Mouse (Mus musculus): ENCODE data around the gene Ern1. TPM values are rescaled to one million over a fixed set of nuclear protein-coding genes. Genes with fewer than 3 reads are reported as not detected.
A peak's percentile ranks its signal among the peaks of the same experiment; 100 is the strongest.

The Ern1 gene
- polyA plus RNA-seq, 1 experiment from 2014 or later, result 5.9 TPM

DNA sequence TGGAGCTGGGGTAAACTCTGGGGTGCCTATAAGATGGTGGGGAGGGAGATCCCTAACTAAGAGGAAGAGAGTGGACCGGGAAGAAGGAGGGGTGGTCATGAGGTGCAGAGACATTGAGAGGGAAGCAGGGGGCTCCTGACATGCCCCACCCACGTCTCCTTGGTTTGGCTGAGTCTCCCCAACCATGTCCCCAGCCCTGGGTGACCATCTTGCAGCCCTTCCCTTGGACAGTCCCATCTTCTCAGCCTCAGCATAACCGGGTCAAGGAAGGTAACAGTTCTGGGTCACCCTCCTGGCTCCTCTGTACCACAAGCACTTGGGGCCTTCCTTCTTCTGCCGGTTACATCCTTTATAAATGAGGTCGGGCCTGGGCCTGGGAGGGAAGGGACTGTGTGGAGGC lies 112.7 kb downstream of the Ern1 start:
- WGBS, result 77% methylated on average over 4 of the region's 5 CpGs
- no peak overlapping the region for H3K9ac ChIP-seq
- H3K4me2 ChIP-seq, result no peak overlapping the region
- no peaks in the 10 kb centered on the region for H3K27me3 ChIP-seq
- peaks cover 9% of the 10 kb centered on the region for H3K4me1 ChIP-seq
- H3K27ac ChIP-seq, result no peak overlapping the region
- H3K4me3 ChIP-seq, result no peak overlapping the region
- no peak for ATAC-seq (ENCODE audit: insufficient number of reproducible peaks, low FRiP score, low TSS enrichment, low read depth)
- H3K36me3 ChIP-seq, result no peaks in the 10 kb centered on the region
- H3K9me3 ChIP-seq, result no peaks in the 10 kb centered on the region

DNA sequence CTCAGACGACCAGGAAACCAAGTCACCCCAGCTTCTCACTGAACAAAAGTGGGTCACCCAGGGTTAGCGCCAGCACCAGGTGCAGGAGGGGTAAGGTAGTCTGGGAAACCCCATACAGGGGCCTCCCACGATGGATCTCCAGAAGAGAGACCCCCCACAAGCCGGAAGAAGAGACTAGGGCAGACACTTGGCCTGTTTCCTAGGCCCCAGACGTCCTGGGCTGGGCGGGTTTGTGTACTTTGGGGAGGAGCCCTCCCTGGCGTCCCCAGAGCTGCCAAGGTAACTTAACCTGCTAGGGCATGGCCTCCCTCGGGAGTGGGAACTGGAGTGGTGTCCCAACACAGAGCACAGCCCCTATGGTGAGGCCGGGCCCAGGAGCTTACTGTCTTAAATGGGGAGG lies 113.1 kb downstream of the Ern1 start:
- Histone ChIP-seq H3K27ac (no peak overlapping the region), H3K27me3 (no peaks in the 10 kb centered on the region), H3K4me2 (no peak overlapping the region), H3K4me3 (no peak overlapping the region), H3K4me1 (peaks cover 9% of the 10 kb centered on the region), H3K9ac (no peak overlapping the region), H3K36me3 (no peaks in the 10 kb centered on the region), H3K9me3 (no peaks in the 10 kb centered on the region)
- WGBS, result 39% methylated on average over 9 of the region's 9 CpGs
- no peak for ATAC-seq (ENCODE audit: insufficient number of reproducible peaks, low FRiP score, low TSS enrichment, low read depth)

DNA sequence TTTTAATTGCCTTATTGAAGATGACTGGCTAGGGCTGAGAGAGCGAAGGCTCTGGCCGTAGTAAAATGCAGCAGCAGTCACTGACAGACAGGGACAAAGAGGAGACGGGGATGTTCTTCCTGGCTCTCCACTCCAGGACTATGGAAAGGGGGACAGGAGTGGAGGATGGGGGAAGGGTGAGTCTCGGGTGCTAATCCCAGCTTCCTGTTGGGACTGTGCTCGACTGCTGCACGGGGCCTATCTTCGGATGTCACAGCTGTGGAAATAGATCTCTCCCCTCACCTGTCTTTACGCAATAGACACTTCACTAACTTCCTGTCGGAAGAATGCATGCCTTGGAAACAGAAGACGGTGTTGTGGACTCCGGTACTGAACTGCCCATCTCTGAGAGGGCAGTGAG lies 113.7 kb downstream of the Ern1 start:
- Histone ChIP-seq H3K4me1 (peaks cover 9% of the 10 kb centered on the region), H3K36me3 (no peaks in the 10 kb centered on the region), H3K9me3 (no peaks in the 10 kb centered on the region), H3K27ac (no peak overlapping the region), H3K27me3 (no peaks in the 10 kb centered on the region), H3K9ac (no peak overlapping the region), H3K4me3 (no peak overlapping the region), H3K4me2 (no peak overlapping the region)
- ATAC-seq (ENCODE audit: insufficient number of reproducible peaks, low FRiP score, low TSS enrichment, low read depth), result no peak
- 43% methylated on average over 11 of the region's 11 CpGs for WGBS

DNA sequence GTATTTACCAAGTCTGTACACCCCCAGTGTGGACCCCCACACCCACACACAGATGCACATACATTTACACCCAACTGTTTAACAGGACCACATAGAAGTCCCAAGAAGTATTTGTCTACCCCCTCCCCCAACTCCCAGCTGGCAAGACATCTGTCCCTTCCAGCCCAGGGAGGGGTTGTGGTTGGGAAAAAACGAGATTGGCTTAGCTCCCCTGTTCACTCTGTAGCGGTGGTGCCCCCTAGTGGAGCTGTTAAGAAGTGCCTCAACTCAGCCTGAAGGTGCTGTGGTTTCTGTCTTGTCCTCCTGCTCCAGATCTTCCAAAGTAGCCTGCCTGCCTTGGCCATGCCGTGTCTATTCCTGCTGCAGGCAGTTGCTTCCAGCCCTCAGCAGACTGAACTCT lies 121.3 kb downstream of the Ern1 start:
- no peaks in the 10 kb centered on the region for H3K36me3 ChIP-seq
- no peak overlapping the region for H3K9ac ChIP-seq
- H3K9me3 ChIP-seq, result no peaks in the 10 kb centered on the region
- H3K27ac ChIP-seq, result no peak overlapping the region
- WGBS, result 6% methylated on average over 3 of the region's 3 CpGs
- ATAC-seq (ENCODE audit: insufficient number of reproducible peaks, low FRiP score, low TSS enrichment, low read depth), result no peak
- H3K27me3 ChIP-seq, result no peaks in the 10 kb centered on the region
- no peak overlapping the region for H3K4me3 ChIP-seq
- H3K4me2 ChIP-seq, result no peak overlapping the region
- H3K4me1 ChIP-seq, result peaks cover 14% of the 10 kb centered on the region; the same call in 1 of the 2 replicates

DNA sequence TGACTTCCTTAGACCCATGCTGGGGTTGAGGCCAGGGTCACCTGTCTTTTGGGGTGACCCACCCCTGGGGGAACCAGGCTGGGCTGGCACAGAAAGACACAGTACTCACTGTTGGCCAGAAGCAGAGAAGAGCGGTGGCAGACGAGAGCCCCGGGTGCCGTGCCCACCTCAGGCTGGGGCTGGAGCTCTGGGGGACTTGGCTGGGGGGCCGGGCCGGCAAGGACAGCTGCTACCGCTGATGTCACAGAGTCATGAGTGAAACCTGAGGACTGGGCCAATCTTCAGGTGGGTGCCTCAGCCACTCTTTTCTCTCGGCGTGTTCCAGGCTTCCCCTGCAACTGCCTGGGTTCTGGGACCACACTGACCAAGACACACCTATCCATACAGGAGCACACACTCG lies 122.3 kb downstream of the Ern1 start, which contains the start of gene Prr29:
TSS of gene Prr29 (plus strand) at position 107 of the 400 bp plus-strand sequence.
- Histone ChIP-seq H3K9me3 (no peaks in the 10 kb centered on the region), H3K4me3 (no peak within 1 kb of the TSS), H3K27me3 (no peaks in the 10 kb centered on the region), H3K27ac (no peak within 1 kb of the TSS), H3K9ac (no peak within 1 kb of the TSS), H3K4me1 (peaks cover 14% of the 10 kb centered on the region; the same call in 1 of the 2 replicates), H3K36me3 (no peaks in the 10 kb centered on the region), H3K4me2 (0 out of 2 replicates have a peak within 1 kb of the TSS, but pooled peaks have one; percentile 0)
- WGBS, result 38% methylated on average over 10 of the region's 10 CpGs
- ATAC-seq (ENCODE audit: insufficient number of reproducible peaks, low FRiP score, low TSS enrichment, low read depth), result 0 out of 2 replicates have a peak, but pooled peaks have one; percentile 45

DNA sequence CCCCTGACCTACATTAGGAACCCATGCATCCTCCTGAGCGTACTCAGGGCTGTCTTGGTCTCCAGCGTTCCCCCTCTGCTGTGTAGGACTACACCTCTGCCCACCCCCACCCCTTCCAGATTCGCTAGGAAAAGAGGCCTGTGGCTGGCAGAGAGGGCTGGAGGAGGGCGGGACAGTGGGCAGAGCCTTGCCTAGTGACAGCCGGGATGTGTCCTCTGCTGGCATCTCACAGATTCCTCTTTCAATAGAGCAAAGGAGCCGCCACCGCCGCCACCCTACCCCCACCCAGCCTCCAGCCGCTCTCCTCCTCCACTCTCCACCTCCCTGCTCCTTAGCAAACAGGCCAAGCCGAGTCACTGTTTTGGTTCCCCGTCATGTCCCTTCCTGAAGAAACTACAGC lies 122.9 kb downstream of the Ern1 start:
- 0 out of 2 replicates have a peak overlapping the region, but pooled peaks have one; percentile 0 for H3K4me2 ChIP-seq
- no peak overlapping the region for H3K27ac ChIP-seq
- H3K4me3 ChIP-seq, result no peak overlapping the region
- 16% methylated on average over 11 of the region's 11 CpGs for WGBS
- 0 out of 2 replicates have a peak, but pooled peaks have one; percentile 8 for ATAC-seq (ENCODE audit: insufficient number of reproducible peaks, low FRiP score, low TSS enrichment, low read depth)
- H3K9ac ChIP-seq, result no peak overlapping the region
- no peaks in the 10 kb centered on the region for H3K9me3 ChIP-seq
- H3K36me3 ChIP-seq, result no peaks in the 10 kb centered on the region
- H3K4me1 ChIP-seq, result peaks cover 14% of the 10 kb centered on the region; the same call in 1 of the 2 replicates
- H3K27me3 ChIP-seq, result no peaks in the 10 kb centered on the region

DNA sequence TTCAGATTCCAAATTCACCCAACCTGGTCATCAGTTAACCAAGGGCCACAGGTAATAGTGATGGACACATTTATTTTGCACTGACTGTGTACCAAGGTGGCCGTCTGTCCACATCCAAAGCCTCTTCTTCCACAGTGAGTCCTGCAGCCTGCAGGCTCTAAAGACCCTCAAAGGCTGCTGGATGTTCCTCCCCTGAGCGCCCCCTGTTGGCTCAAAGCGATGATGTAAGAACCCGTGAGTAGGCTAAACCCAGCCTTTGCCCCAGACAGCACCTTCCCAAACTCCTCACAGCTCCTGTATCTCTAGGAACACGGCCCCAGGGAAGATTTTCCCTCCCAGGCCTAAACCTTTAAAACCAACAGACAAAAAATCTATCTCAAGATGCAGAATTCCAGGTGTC lies 128.3 kb downstream of the Ern1 start:
- Histone ChIP-seq H3K27me3 (no peaks in the 10 kb centered on the region), H3K4me2 (no peak overlapping the region), H3K4me1 (no peaks in the 10 kb centered on the region), H3K9ac (no peak overlapping the region), H3K27ac (no peak overlapping the region), H3K9me3 (no peaks in the 10 kb centered on the region), H3K4me3 (no peak overlapping the region), H3K36me3 (no peaks in the 10 kb centered on the region)
- no peak for ATAC-seq (ENCODE audit: insufficient number of reproducible peaks, low FRiP score, low TSS enrichment, low read depth)
- 28% methylated on average over 5 of the region's 5 CpGs for WGBS

DNA sequence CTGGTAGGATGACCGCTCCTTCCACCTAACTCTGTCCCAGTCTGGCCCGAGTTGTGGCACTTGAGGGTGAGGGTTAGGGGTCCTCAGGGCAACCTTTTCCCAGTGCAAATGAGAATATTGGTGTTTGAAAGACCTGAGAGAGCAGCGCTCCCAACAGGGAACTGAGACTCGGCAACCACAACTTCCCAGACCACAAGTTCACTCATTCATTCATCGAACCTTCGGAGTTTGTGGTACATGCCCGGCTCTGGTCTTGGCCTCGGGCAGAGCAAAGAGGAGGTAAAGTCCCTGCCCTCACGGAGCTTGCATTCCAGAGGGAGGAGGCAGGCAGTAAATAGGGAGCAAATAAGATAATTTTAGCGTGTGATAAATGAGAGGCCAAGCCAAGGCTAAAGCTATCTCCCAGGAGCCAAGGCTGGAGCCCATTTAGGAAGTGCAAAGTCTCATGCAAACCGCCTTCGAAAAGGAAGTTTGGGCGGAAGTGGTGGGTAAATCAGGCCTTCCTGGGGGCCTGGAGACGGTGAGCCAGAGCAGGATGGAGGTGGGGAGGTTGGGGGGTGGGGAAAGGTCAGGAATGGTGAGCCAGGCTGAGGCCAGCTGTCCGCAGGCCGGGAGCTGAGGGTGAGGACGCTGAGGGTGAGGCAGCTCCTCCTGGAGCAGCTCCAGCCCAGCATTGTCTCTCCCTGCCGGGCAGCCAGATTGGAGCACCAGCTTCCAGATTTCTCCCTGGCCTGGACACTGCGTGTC lies 132.1 kb downstream of the Ern1 start:
- H3K36me3 ChIP-seq, result no peaks in the 10 kb centered on the region
- no peaks in the 10 kb centered on the region for H3K9me3 ChIP-seq
- H3K27ac ChIP-seq, result no peak overlapping the region
- no peak overlapping the region for H3K9ac ChIP-seq
- H3K4me1 ChIP-seq, result no peaks in the 10 kb centered on the region
- no peaks in the 10 kb centered on the region for H3K27me3 ChIP-seq
- ATAC-seq (ENCODE audit: insufficient number of reproducible peaks, low FRiP score, low TSS enrichment, low read depth), result no peak
- no peak overlapping the region for H3K4me3 ChIP-seq
- WGBS, result 61% methylated on average over 19 of the region's 19 CpGs
- H3K4me2 ChIP-seq, result no peak overlapping the region

DNA sequence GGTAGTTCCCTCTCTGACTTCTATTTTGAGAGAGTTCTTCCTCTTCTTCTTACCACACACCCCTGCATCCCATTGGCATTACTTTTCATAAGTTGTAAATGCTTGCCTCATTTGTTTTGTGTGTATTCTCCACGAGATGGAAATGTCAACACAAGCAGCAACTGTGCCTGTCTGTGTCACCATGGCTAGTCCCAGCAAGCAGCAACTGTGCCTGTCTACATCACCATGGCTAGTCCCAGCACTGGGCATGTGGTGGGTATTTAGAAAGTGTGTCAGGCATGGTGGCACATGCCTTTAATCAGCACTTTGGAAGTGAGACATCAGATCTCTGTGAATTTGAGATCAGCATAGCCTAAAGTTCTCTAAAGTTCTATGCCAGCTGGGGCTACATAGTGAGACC lies 133.5 kb downstream of the Ern1 start:
- Histone ChIP-seq H3K27ac (no peak overlapping the region), H3K27me3 (no peaks in the 10 kb centered on the region), H3K36me3 (no peaks in the 10 kb centered on the region), H3K4me3 (no peak overlapping the region), H3K9ac (no peak overlapping the region), H3K4me2 (no peak overlapping the region), H3K9me3 (no peaks in the 10 kb centered on the region), H3K4me1 (no peaks in the 10 kb centered on the region)
- WGBS, result 35% methylated on average over 1 of the region's 1 CpGs
- ATAC-seq (ENCODE audit: insufficient number of reproducible peaks, low FRiP score, low TSS enrichment, low read depth), result no peak

DNA sequence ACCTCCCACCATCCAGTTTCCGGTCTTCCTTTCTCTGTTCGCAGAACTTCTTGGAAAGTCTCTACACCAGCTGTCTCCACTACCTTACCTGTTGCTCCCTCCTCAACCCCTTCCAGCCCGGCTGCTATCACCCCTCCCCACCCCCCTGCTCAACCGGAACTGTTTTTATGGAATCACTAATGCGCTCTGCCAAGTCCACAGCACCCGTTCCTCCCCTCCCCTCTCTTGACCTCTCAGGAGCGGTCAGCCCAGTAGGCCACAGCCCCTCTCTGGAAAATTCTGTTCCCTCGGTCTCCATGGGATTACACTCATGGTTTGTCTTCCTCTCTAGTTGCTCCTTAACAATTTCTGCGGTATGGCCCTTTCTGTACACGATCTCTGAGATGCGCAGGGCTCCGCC lies 134.5 kb downstream of the Ern1 start, which contains the start of gene Scn4a:
TSS of gene Scn4a (minus strand) at position 101 of the 400 bp plus-strand sequence.
- Histone ChIP-seq H3K27ac (no peak within 1 kb of the TSS), H3K9me3 (no peaks in the 10 kb centered on the region), H3K4me1 (no peaks in the 10 kb centered on the region), H3K9ac (no peak within 1 kb of the TSS), H3K4me3 (no peak within 1 kb of the TSS), H3K36me3 (no peaks in the 10 kb centered on the region), H3K4me2 (no peak within 1 kb of the TSS), H3K27me3 (no peaks in the 10 kb centered on the region)
- ATAC-seq (ENCODE audit: insufficient number of reproducible peaks, low FRiP score, low TSS enrichment, low read depth), result no peak
- WGBS, result 84% methylated on average over 12 of the region's 12 CpGs

DNA sequence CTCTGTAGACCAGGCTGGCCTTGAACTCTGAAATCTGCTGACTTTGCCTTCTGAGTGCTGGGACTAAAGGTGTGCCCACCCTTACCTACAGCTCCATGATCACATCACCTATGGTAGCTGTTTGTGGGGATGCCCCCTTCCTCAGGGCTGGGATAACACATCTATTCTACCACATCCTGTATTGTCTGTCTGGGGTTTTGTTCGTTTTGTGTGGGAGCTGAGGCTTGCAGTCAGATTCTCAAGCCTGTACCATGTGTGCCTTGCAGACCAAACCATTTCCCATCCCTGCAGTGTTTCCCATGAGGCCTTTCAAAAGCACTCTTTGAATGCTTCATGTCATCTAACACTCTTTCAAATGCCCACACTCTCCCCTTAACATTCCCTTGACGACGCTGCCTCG lies 135.7 kb downstream of the Ern1 start:
- Histone ChIP-seq H3K9ac (no peak overlapping the region), H3K27ac (no peak overlapping the region), H3K9me3 (no peaks in the 10 kb centered on the region), H3K36me3 (no peaks in the 10 kb centered on the region), H3K27me3 (no peaks in the 10 kb centered on the region), H3K4me3 (no peak overlapping the region), H3K4me2 (no peak overlapping the region), H3K4me1 (no peaks in the 10 kb centered on the region)
- 53% methylated on average over 4 of the region's 4 CpGs for WGBS
- no peak for ATAC-seq (ENCODE audit: insufficient number of reproducible peaks, low FRiP score, low TSS enrichment, low read depth)

DNA sequence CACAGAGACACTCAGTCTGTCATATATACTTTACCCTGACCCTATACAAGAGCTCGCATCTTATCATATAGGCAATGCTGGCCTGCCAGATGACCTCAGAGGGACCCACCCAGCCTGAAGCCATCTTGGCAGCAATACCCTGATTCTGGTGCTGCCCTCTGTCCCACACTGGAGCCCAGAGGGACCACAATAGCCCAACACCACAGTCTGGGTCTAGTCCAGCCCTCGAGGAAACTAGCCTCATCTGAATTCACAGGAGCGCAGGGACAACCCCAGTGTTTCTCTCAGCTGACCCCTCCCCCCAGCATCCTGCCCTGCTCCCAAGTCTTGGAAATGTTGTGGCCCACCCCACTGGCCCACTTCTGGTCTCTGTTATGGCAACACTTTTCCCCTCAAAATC lies 136.4 kb downstream of the Ern1 start:
- Histone ChIP-seq H3K27ac (no peak overlapping the region), H3K4me2 (no peak overlapping the region), H3K9ac (no peak overlapping the region), H3K36me3 (no peaks in the 10 kb centered on the region), H3K27me3 (no peaks in the 10 kb centered on the region), H3K4me1 (no peaks in the 10 kb centered on the region), H3K4me3 (no peak overlapping the region), H3K9me3 (no peaks in the 10 kb centered on the region)
- 60% methylated on average over 3 of the region's 3 CpGs for WGBS
- no peak for ATAC-seq (ENCODE audit: insufficient number of reproducible peaks, low FRiP score, low TSS enrichment, low read depth)
